Mouse (Mus musculus): ENCODE results near the gene Sh2d1b2. TPM values are rescaled to one million over a fixed set of nuclear protein-coding genes. Genes with fewer than 3 reads are reported as not detected.
"Not testable (repeated sequence)": the region's sequence is repeated elsewhere in the genome, so short reads cannot be mapped to it uniquely, and the experiment has no call there.

The Sh2d1b2 gene
- total RNA-seq (2022) = not detected

DNA sequence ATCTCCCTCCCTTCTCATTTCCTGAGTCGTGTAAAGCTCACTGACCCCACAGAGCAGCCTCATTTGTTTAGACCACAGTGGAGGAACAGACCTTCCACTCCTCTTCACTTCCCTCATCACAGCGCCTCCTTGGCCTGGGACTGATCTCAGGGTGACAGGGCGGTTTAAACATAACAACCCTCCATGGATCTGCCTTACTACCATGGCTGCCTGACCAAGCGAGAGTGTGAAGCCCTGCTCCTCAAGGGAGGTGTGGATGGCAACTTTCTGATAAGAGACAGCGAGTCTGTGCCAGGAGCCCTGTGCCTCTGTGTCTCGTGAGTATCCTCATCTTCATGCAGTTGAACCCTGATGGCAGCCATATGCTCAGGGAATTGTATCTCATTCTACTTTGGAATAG, at the start of gene Sh2d1b2:
Sh2d1b2 (plus strand) TSS at position 62 of the 400 bp plus-strand sequence.
- not testable (repeated sequence) for DNase-seq (ENCODE audit: low spot score in 2 of 2)

- no peak for DNase-seq (ENCODE audit: low spot score in 2 of 2)
Measured at GRCm38 (mm10) chr1:170185137-170185536, 47.4 kb upstream of the Sh2d1b2 start.

DNA sequence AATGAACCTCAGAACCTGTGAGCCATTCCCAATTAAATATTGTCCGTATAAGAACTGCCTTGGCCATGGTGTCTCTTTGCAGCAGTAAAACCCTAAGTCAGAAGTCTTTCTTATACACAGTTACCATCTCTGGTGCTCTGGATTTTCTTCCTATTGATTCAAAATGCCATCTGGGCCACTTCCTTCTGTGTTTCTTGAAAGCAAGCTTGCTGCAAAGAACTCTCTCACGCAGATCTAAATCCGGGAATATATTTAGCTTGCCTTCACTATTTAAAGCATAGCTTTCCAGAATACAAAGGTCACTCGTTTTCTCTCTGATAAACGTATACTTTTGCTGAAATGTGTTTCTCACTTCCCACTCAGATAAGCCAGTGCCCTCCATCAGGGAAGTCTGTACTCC, 46.0 kb upstream of the Sh2d1b2 start:
- DNase-seq (ENCODE audit: low spot score in 2 of 2) = no peak

- DNase-seq (ENCODE audit: low spot score in 2 of 2) = peak; percentile 79 to 81
Measured at GRCm38 (mm10) chr1:170188601-170189000, 43.9 kb upstream of the Sh2d1b2 start.

- no peak for DNase-seq (ENCODE audit: low spot score in 2 of 2)
Measured at GRCm38 (mm10) chr1:170190225-170190624, 42.3 kb upstream of the Sh2d1b2 start.

DNA sequence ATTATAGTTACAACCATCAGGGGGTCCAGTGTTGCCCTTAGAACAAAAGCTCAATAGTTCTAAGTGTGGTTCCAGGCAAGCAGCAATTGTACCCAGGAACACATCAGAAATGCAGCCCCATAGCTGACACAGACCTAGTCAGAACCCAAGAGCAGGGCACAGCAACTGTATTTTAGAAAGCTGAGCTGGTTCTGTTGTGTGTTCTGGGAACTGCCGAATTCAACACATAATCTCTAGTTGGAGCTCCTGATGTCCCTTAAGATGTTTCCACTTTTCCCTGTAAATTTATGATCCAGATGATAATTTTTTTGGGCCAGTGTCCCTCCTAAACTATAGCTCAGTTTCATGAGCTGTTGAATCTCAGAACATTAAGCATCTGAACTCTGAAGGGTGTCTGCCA, 40.6 kb upstream of the Sh2d1b2 start:
- no peak for DNase-seq (ENCODE audit: low spot score in 2 of 2)

DNA sequence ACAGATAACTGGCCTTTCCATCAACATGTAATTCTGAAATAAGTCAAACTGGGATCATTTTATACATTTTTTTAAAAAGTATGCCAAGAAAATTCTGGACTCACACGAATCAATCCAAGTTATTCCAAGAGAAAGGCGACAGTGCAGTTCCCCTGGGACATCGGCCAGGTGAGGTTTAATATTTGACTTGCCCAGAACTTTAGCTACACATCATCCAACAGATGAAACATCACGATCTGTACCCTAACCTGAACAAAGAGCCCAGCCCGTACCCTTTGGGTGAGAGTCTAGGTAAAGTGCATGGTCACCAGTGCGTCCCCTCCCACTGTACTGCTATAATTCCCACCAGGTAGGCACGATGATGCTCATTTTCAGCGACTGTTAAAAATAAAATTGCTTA, 36.3 kb upstream of the Sh2d1b2 start:
- DNase-seq (ENCODE audit: low spot score in 2 of 2) = no peak

- no peak for DNase-seq (ENCODE audit: low spot score in 2 of 2)
Measured at GRCm38 (mm10) chr1:170200379-170200778, 32.2 kb upstream of the Sh2d1b2 start.

GRCm38 (mm10) chr1:170206395-170206794, 26.2 kb upstream of the Sh2d1b2 start:
- no peak for DNase-seq (ENCODE audit: low spot score in 2 of 2)

DNA sequence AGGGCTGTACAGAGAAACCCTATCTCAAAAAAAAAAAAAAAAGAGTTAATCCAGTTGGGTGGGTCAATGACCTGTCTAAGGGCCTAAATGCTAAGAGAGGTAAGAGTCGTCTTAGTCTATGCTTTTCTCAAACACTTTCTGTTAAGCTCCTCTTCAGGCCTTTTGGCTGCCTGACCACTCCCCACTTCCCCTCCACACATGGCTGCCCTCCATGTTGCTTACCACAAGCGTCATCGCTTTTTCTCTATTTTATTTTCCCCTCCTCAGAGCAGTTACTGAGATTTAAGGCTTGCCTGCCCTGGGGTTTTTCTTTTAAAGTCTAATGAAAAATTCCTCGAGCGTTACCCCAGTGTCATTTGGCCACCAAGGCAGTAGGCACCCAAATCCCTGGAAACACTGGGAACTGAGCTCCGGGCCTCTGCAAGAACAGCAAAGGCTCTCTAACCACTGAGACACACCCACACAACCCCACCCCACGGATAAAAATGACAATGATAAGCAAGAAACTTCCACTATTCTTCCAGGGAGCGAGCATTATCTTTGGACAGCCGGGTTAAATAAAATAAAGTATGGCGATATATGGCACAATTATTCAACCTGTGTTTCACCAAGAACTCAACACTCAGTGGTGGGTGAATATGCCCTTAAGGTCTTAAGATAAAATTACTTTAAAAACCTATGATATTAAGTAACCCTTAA, 19.2 kb upstream of the Sh2d1b2 start:
- no peak for DNase-seq (ENCODE audit: low spot score in 2 of 2)

- DNase-seq (ENCODE audit: low spot score in 2 of 2) = no peak
Measured at GRCm38 (mm10) chr1:170214383-170214756, 18.2 kb upstream of the Sh2d1b2 start.

DNA sequence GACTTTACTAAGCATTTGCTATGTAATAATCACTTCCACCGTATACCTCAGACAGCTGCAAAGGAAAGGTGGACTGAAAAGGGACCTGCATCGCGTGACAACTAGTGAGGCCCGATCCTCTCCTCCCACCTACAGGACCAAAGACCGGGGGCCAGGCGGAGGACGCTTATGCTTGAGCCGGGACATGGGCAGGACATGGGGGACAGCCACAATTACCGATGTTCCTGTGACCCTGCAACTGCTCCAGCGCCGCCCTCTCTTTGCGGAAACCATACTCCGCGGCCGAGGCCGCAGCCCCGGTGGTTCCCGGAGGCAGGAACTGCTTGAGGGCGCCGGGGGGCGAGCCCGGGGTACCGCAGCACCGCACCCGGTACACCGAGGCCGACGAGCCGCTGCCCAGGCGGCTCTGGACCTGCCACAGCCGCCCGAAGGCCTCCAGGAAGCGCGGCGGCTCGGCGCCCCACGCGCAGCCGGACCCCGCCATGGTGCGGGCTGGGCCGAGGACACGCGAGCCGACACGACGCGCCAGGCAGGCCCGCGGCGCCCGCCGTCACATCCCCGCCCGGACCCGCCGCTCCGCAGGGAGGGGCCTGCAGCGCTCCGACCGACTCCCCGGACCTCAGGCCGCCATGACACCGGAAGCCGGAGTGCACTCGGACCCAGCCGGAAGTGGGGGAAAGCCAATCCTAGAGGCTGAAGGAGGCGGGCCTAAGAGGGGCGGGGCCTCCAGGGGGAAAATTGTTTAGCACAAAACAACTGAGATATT, 17.6 kb upstream of the Sh2d1b2 start, which contains the start of gene Uhmk1:
Uhmk1 (minus strand) TSS at position 641 of the 766 bp plus-strand sequence.
- DNase-seq (ENCODE audit: low spot score in 2 of 2) = peak; percentile 78 to 81

DNA sequence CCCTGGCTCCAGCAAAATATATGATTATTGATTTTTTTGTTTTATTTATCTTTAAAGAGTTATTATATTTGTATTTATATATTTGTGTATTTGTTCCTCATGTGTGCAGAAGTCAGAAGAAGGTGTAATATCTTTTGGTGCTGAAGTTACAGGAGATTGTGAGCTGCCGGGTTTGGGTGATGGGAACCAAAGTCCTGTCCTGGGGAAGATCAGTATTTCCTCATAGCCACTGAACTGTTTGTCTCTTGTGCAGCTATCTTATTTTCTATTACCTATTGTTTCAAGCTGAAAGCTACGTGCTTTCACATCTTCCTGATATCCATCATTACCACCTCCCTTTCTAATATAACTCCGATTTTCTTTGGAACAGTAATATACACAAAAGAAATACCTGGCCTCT, 17.0 kb upstream of the Sh2d1b2 start:
- DNase-seq (ENCODE audit: low spot score in 2 of 2) = no peak

- DNase-seq (ENCODE audit: low spot score in 2 of 2) = no peak
Measured at GRCm38 (mm10) chr1:170218091-170218884, 14.3 kb upstream of the Sh2d1b2 start.

DNA sequence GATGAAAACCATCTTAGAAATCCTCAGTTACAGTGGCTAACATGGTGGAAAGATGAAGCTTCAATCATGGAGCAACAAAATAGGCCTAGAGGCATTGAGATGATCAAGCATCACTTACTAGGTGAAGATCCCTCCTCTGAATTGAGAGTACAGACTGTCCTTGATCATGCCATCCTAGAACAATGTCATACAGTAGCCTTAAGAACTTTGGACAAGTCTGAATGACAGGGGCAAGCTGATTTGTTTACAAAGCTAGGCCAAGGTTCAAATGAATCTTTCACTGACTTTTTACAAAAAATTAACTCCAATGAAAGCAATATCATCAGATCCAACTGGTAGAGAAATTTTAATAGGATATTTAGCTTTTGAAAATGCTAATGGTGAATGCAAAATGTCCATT, 12.2 kb upstream of the Sh2d1b2 start:
- DNase-seq (ENCODE audit: low spot score in 2 of 2) = no peak

- DNase-seq (ENCODE audit: low spot score in 2 of 2) = no peak
Measured at GRCm38 (mm10) chr1:170223276-170223675, 9.3 kb upstream of the Sh2d1b2 start.

DNA sequence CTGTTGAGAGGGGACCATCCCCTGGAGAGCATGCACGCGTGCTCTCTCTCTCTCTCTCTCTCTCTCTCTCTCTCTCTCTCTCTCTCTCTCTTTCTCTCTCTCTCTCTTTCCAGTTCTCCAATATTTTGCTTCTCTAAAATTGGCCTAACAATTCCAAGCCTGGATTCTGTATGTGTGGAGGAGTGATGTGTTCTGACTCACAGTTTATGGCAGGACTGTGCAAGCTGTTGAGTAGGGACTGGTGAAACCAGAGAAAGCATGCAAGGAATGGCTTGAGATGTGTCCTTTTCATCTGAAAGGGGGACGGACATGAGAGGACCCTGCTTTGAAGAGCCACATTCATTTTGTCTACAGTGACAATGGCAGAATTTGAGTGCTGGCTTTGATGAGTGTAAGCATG, 12.5 kb downstream of the Sh2d1b2 start:
- DNase-seq (ENCODE audit: low spot score in 2 of 2) = no peak

- DNase-seq (ENCODE audit: low spot score in 2 of 2) = no peak
Measured at GRCm38 (mm10) chr1:170254893-170255559, 22.5 kb downstream of the Sh2d1b2 start.

GRCm38 (mm10) chr1:170255560-170255910, 23.0 kb downstream of the Sh2d1b2 start:
- peak; percentile 62 to 67 for DNase-seq (ENCODE audit: low spot score in 2 of 2)

GRCm38 (mm10) chr1:170270281-170270680, 37.7 kb downstream of the Sh2d1b2 start:
- DNase-seq (ENCODE audit: low spot score in 2 of 2) = no peak

DNA sequence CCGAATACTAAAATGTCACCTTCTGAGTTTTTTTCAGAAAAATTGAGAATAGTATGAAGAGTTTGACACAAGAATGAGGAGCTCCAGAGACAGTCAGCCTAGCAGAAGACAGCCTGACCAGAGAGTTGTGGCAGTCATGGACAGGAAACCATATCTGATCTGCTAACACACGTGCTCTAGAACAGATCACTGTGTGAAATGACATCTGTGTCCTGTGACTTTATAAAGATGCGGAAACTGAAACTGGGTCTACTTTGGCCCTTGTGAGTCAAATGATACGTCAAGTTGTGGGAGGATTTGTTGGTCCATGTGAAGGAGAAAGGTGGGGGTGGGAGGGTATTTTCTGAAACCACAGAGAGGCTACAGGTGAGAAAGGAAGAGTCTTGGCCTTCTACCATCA, 38.1 kb downstream of the Sh2d1b2 start:
- DNase-seq (ENCODE audit: low spot score in 2 of 2) = no peak

GRCm38 (mm10) chr1:170273252-170273651, 40.7 kb downstream of the Sh2d1b2 start:
- no peak for DNase-seq (ENCODE audit: low spot score in 2 of 2)

Data from gastrocnemius, adult 8-10 months (tissue).